Mouse (Mus musculus) neutrophil, adult 5-6 weeks (primary cell): ENCODE measurements around the gene Fras1. TPM values are rescaled to one million over a fixed set of nuclear protein-coding genes. Genes with fewer than 3 reads are reported as not detected.

Experiments
- ATAC-seq: fragments of 151-379, 151-347 bp; 2 replicates; pipeline ENCODE4 v1.8.0; 2017; ENCODE audit warnings: mild to moderate bottlenecking, moderate TSS enrichment; ENCODE audit not compliant: insufficient number of reproducible peaks, poor library complexity, low FRiP score, severe bottlenecking; ENCODE audit errors: extremely low read depth
- total RNA-seq: library from RNA; stranded (forward); fragments of 200-1000 nt; gene quantifications from 2 replicates; pipeline ENCODE4 v1.2.3, GENCODE M21; 2017

Fras1 gene
- total RNA-seq, 1 experiment from 2014 or later, result not detected

- ATAC-seq, result no peak
Observed at GRCm38 (mm10) chr5:96462197-96462596, 88.4 kb downstream of the Fras1 start.

DNA sequence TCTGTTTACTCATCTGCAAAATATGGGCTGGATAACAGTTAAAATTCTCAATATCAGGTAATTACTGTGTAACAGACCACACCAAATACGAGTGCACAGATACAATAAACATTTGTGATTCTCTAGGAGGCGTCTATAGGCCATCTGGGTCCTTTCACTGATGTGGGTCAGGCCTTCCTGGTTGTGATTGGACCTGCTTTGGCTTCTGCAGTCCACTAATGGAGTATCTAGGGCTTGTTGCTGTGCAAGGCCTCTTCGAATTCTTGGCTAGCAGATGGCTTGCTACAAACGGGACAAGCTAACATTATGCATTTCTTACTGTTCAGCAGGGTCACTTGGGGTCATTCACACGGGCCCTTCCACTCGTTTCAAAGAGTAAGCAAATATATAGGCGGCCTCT, 92.7 kb downstream of the Fras1 start:
- no peak for ATAC-seq

- ATAC-seq, result no peak
Observed at GRCm38 (mm10) chr5:96471995-96472394, 98.2 kb downstream of the Fras1 start.

DNA sequence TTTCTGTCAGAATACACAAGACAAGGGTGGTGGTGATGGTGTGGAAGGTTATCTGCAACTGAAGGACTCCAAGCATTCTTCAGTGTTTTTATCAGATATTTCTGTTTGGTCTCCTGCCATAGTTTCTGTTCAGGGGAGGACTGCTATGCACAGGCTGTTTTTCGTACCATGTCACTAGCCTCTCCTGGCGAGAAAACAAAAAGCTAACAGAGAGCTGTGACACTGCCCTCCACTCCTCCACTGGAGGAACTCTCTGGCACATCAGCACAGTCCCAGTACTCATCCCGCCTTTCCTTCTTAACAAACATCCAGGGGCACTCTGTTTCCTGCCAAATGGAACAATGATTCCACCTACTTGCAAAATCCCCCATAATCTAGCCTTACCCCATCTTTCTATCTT, 101.7 kb downstream of the Fras1 start:
- ATAC-seq, result no peak

DNA sequence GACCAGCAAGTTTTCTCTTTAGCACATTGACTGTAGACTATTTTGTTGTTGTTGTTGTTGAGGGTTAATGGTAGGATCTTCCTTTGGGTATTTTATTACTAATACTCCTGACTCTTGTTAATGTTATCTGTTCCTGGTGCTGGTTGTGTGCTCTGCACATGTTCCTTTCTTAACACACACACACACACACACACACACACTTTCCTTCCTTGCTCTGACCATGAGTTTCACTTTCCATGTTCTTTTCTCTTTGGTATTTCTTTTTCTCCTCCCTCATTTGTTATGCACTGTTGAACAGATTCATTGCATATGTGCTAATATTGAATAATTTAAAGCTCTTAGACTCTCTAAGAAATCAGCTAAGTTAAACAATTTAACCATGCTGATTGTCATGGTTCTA, 105.2 kb downstream of the Fras1 start:
- ATAC-seq, result no peak

- no peak for ATAC-seq
Observed at GRCm38 (mm10) chr5:96481159-96481558, 107.4 kb downstream of the Fras1 start.

DNA sequence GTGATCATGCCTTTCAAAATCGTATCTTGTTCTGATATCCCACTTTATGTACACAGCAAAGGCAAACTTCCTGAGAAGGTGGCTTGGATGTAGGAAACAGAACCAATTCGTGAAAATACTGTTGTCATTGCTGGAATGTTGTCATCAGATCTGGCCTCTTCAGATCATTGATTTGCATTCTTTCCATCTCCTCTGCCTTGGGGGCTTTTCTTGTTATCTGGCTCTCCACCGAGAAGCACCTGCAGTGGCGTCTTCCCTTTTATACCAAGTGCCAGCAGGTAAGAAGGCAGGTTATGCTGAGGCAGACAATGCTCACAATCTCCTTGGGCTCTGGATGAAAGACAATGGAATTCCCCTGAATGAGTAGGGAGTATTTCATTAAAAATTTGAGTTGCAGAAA, 108.3 kb downstream of the Fras1 start:
- ATAC-seq, result no peak

- ATAC-seq, result no peak
Observed at GRCm38 (mm10) chr5:96492497-96492896, 118.7 kb downstream of the Fras1 start.

DNA sequence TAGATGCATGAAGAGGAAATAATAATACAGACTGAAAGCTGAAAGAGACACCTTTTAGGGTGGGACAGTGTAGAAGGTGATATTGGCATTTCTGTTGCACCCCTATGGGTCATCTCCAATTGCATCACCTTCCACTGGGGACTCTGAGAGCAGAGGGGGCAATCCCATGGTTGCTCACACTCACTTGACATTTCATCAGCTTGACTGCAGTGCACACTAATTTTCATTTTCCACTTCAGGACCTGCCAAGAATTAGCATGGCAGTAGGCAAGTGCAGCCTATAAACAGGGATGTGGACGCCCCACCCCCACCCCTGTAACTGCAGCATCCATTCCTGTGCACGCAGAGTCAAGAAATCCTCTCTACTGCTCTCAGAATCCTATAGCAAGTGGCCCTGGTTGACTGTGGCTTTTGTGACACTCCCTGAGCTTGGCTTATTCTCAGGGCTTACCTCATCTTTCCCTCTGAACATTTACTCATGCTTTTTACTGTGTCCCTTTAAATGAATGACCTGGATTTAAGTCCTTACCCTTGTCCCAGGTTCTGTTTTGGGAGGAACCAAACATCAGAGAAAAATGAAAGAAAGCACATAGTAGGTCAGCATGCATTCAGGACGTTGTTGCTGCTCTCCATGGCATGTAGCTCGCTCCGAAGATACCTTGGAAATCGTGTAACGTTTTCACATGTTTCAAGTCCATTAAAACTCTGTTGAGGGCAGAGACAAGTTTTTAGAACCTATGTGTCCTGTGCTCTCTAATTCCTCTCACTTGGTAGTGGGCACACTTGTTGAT, 120.9 kb downstream of the Fras1 start:
- no peak for ATAC-seq

DNA sequence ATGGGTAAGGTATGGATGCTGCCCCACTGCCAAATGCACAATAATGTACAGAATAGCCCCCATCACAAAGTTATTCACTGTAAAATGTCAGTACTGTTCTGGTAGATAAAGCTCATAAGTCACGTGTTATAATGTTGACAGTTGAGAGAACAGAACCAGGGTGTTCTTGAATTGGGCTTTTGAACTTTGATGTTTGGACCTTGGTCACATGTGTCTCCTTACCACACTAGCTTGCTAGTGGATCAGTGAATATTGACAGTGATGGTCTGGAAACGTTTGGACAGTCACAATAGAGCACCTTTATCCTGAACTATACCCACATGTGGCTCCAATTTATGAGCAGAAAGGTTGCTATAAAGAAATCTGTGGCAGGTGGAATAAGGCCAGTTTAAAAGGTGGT, 124.3 kb downstream of the Fras1 start:
- no peak for ATAC-seq

- ATAC-seq, result no peak
Observed at GRCm38 (mm10) chr5:96501783-96502182, 128.0 kb downstream of the Fras1 start.

DNA sequence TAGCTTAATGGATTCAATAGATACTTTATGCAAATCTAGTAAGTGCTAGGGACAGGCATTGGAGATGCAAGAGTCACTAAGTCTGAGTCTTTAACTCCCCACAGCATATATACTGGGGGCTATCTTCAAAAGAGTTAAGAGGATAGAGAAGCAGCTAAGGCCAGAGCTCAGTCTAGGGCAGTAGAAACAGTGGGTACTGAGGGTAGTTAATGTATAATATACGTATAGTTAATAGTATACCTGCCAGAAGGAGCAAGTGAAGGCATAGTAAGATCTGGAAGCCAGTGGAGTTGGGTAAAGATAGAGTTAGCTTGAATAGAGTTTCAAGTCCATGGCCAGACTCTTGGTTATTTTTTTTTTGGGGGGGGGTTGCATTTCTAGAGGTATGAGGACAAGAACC, 128.6 kb downstream of the Fras1 start:
- no peak for ATAC-seq

GRCm38 (mm10) chr5:96511005-96511404, 137.2 kb downstream of the Fras1 start:
- ATAC-seq, result no peak

- no peak for ATAC-seq
Observed at GRCm38 (mm10) chr5:96513327-96513726, 139.6 kb downstream of the Fras1 start.

- no peak for ATAC-seq
Observed at GRCm38 (mm10) chr5:96515860-96516311, 142.1 kb downstream of the Fras1 start.

DNA sequence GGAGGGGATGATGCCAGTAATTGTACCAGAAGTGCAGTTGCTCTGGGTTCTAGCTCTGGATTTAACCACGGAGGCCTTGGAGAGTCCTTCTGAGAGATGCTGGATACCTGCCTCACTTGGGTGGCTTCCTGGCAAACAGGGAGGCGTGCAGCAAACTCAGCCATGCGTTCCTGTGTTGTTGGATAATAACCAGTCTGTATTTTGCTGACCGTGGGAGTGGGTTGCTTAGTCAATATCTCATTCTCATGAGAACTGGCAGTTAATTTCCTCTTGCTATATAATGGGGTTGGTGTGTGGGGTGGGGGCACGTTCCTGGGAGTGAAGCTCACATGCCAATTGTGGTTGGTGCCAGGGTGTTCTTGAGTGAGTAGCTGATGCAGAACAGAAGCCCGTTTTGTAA, 142.6 kb downstream of the Fras1 start:
- ATAC-seq, result no peak

GRCm38 (mm10) chr5:96521541-96521940, 147.8 kb downstream of the Fras1 start:
- ATAC-seq, result no peak

DNA sequence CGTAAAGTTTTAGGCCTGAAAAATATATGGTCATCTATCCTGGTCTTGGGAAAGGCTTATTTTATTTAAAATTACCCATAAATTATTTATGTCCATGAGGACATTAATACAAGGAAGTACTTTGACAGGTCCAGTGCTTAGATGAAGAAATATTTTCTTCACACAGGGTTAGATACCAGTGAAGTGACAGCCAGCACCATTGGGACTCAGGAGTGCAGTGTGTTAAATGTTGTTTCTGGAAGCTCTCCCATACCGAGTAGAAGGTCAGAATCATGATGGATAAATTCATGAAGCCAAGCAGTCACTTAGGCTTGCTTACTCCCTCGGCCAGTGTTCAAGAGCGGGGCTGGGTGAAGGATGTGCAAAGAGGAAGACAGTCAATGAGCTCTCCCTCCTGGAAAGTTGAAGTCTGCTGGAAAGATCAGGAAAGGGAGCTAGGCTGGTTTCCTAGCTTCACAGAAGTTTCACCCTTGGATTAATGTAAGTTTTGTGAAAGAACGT, 149.2 kb downstream of the Fras1 start:
- ATAC-seq, result no peak

DNA sequence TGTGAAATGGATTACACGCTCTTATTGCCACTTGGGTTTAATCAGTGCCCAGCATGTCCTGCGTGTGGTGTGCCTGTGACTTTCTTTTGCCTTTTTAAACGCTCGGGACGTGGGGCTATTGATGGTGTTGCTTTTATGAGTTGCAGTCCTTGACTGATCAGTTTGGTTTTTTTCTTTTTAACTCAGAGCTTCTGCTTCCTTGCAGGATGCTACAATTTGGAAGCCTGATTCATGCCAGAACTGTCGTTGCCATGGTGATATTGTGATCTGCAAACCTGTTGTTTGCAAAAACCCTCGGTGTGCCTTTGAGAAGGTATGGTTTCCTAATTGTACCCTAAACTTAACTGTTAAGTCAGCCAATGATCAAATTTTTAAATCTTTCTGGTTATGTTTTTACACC, 154.5 kb downstream of the Fras1 start:
- ATAC-seq, result no peak

- no peak for ATAC-seq
Observed at GRCm38 (mm10) chr5:96530516-96530915, 156.8 kb downstream of the Fras1 start.

GRCm38 (mm10) chr5:96531962-96532361, 158.2 kb downstream of the Fras1 start:
- no peak for ATAC-seq
